Mouse (Mus musculus): ENCODE results near the gene Slc4a10.

Gene Slc4a10

DNA sequence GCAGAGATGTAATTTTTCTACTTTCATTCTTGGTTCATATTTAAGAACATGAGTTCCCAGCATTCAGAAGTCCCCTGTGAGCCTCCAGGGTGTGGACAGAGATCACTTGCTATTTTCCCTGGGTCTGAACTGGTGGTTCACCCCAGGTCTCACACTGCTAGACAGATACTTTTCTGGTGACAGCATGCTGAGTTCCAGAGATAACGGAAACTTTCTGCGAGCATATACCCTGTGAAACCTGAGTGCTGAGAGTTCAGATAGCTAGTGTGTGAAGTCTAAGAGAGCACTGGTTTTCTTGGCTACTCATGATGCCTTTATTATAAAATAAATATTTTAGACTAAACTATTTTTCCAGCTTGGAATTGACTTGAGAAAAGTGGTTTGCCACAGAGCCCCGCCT lies 232.5 kb downstream of the Slc4a10 start:
- no peak for DNase-seq (ENCODE audit: low spot score)

DNA sequence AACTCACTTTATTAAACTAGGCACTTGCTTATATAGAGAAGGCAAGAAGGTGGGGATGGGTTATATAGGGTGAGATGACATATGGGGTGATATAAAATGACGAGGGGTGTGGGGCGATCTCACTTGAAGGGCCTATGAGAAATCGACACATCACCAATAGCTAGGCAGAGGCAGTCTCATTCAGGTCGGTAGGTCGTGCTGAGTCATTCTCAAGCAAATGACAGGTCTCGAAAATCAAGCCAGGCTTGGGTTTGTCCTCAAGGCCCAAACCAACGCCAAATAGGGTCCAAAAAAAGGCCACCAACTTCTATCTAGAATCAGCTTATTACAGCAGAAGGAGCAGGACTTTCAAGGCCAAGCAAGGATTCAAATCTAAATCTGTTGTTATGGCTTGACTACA lies 233.5 kb downstream of the Slc4a10 start:
- DNase-seq (ENCODE audit: low spot score): no peak

DNA sequence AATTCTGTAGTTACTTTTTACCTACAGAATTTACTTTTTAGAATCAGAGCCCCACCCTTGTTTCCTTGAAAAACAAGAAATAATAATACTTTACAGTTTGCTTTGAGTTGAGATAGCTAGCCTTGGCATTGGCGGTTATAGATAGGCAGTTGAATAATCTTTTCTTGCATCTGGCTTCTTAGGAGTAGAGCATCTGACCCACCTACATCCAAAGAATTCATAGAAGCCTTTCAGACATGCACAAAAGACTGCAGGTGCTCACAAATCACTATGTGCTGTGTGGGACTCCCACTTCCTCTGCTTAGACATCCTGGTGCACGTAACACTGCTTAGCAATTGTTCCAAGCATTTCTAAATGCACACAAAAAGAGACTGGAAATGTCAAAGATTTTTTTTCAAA lies 238.8 kb downstream of the Slc4a10 start:
- DNase-seq (ENCODE audit: low spot score): no peak

DNA sequence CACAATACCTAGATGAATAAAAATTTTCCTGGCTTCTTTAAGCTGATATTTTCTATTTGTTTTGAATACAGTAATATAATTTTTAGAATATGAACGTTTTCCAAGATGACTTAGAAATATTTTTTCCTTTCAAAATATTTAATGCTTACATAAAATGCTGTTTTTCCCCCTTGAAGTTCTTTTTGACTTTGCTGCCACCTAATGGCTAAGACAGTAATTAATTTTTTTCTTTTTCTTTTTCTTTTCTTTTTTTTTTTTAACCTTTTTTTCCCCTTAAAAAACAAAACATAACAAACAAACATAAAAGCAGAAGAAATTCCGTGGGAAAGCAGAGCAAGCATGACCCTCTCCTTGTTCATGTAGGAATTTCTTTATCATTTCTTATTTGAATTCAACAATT lies 239.6 kb downstream of the Slc4a10 start:
- no peak for DNase-seq (ENCODE audit: low spot score)

DNA sequence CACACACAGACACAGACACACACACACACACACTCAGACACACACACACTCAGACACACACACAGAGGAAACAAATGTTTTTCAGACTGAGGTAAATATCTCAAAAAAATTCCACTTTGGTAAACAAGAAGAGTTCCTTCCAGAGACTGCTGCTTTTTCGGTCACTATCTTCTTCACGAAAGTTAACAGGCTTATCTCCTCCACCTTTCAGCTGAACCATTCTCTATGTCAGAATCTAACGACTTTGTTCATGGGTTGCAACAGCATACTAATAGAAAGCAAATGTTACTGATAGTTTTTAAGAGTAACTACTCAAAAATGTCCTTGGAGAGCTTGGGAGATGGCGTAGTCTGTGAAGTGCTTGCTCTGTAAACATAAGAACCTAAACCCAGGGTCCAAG lies 241.3 kb downstream of the Slc4a10 start:
- DNase-seq (ENCODE audit: low spot score): no peak

DNA sequence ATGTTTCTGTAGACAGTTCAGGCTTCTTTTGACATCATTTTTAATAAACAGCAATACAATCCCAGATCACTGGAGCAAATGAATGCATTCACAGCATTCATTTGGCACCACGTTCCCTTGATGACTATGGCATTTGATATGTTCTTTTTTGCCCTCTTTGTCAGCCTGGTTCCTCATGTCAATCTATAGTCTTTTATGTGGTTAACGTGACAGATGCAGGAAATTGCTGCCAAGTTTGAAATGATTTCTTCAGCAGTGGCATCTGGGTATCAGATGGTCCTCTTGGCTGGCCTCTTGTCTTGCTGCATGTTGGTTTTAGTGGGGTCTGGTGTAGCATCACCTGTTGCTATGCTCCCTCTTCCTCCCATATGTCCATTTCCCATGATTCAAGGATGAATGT lies 247.6 kb downstream of the Slc4a10 start:
- DNase-seq (ENCODE audit: low spot score): no peak

DNA sequence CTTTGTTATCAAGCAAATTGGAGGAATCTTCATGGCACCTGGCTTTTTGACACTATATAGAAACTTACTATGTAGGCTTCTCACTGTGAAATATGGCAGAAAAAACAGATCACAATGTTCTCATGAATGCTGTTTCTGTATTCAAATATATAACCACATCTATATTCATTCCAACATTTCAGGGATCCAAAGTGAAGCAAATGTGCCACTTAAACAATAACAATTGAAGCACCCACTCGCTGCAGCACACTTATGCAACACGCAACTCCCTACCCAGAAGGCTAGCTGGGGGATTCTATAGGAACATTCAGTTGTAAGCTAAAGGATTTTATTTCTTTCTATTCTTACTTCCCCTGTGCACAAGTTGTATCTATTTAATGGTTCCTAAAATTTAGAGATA lies 255.5 kb downstream of the Slc4a10 start:
- no peak for DNase-seq (ENCODE audit: low spot score)

DNA sequence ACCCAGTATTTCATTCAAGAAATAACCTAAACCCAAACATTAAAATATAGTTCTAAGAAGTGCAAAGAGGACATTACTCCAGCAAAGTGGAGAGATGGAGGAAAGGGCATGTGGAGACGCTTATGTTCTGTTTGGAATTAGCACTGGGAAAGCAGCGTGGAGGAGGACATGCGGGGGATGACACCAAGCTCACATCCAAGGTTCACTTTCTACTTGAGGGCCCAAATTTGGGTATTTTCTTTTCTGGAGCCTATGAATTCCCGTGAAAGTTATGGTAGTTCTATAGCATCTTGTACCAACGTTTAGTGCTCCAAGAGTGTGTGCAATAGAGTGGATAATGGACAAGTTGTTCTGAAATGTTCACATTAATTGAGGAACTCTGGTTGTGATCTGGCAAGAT lies 260.7 kb downstream of the Slc4a10 start:
- no peak for DNase-seq (ENCODE audit: low spot score)

DNA sequence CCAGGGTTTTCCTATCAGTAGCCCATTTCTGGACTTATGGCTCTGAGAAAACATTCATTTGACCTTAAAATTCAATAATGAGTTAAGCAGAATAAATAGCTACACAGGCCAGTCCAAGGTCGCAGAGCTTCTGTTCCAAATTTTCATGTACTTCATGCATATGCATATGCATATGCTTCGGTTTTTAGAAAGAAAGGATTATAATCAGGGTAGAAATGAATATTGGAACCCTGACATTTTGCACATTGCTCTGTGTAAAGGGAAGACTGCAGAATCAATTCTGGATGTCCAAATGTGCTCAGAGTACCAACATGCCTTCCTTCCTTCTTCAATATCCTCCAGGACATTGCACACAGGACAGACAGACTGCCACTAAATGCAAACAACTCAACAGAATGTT lies 261.2 kb downstream of the Slc4a10 start:
- no peak for DNase-seq (ENCODE audit: low spot score)

DNA sequence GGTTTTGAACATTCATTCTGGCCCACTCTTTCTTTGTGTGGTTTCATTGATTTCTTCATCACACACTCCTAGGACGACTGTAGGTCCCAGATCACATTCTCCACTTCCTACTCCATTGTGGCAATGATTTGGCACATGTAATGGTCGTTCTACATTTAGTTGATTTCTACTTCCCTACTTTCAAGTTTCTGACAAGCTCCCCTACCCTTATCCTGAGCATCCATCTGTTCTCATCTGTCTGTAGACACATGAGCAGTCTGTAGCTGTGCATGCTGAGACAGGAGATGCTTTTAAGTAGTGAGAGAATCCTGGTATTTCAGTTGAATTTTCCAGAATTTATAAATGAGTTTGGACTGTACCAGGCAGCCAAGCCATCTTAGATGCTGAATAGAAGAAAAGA lies 270.7 kb downstream of the Slc4a10 start:
- DNase-seq (ENCODE audit: low spot score): no peak

DNA sequence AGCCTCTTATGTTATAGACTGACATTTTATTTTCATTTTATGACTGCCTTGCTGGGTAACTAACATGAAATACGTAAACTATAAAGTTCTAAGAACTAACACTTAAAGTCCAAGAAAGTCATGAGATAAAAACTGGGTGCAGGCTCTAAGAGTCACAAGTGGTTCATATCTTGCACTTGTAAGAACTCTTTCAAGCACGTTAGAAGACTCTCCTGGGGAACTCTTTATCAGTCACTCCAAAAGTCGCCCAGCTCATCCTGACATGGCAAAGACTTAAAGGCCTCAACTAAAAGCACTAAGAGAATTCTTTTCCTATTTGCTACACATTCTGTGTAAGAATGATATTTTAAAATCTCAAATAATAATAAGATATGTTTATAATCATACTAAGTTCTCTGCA lies 273.2 kb downstream of the Slc4a10 start:
- no peak for DNase-seq (ENCODE audit: low spot score)

DNA sequence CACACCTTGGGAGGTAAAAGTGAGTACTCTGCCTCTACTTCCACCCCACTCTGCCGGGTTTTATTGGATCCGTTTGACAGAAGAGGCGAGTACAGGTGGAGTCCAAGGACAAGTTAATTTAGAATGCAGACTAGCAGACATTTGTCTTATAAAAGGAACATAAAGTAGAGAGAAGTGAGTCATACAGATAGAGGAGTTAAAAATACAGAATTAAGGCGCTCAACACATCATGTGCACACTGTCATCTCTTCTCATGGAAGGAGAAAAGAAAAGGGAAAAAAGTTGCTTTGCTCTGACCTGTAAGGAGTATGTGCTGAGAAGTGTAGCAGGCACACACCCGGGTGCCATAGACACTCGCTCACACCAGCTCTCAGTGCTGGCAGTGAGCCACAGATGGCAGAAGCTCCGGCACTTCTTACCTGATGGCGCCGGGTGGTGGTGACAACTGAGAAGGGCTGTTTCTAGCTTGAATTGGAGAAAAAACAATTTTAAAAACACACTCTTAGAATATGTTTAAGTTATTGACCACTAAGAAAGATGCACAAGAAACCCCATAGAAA lies 276.9 kb downstream of the Slc4a10 start:
- DNase-seq (ENCODE audit: low spot score): no peak

DNA sequence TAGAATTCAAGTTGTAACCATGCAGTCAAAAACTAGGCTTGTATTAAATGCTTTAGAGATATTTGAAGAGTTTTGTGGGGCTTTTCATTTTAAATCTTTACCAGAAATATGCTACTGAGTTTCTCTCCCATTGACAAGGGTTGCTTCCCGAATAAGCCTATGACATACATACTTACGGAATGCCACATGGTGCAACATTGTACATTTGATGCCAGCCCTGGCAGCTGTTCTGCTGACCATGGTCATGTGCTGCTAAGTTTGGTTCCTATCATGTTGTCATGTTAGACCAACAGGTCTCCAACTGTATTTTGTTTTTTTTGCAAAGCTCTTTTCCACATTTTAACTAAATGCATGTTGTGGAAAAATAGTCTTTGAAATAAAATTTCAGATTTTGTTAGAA lies 279.1 kb downstream of the Slc4a10 start:
- no peak for DNase-seq (ENCODE audit: low spot score)

DNA sequence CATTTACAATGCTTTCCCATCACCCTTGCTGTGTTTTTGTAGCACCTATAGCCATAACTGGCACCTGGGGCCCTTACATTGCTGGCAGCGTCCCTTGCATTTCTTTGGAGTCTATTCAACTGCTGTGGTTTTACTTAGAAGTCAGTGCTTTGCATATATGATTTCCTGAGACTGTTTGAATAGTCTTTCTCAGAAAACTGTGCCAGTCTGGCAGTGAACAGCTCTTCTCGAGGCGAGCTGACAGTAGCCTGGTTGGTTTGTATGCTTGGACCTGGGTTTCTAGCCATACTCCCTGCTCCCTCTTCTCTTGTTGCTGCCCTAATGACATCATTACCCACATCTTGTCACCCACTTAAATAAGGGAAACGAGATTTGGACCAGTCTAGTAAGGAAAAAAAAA lies 285.7 kb downstream of the Slc4a10 start:
- DNase-seq (ENCODE audit: low spot score): no peak

DNA sequence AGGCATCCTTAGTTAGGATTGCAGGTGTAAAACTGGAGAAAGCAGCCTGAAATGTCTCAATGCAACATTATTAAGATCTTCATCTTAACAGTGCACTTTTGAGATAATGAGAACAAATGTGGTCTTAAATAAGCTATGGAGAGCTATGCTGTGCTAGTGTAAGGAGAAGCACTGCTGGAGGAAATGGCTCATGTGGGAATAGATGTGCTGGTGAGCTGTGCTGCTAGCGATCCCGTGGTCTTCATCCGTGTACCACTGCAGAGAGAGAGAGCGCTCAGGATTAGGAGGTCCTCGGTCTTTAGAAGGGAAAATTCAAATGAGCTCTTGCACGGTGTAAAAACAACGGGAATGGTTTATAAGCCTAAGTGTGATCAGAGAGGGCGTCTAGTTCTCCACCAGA lies 286.2 kb downstream of the Slc4a10 start:
- DNase-seq (ENCODE audit: low spot score): no peak

DNA sequence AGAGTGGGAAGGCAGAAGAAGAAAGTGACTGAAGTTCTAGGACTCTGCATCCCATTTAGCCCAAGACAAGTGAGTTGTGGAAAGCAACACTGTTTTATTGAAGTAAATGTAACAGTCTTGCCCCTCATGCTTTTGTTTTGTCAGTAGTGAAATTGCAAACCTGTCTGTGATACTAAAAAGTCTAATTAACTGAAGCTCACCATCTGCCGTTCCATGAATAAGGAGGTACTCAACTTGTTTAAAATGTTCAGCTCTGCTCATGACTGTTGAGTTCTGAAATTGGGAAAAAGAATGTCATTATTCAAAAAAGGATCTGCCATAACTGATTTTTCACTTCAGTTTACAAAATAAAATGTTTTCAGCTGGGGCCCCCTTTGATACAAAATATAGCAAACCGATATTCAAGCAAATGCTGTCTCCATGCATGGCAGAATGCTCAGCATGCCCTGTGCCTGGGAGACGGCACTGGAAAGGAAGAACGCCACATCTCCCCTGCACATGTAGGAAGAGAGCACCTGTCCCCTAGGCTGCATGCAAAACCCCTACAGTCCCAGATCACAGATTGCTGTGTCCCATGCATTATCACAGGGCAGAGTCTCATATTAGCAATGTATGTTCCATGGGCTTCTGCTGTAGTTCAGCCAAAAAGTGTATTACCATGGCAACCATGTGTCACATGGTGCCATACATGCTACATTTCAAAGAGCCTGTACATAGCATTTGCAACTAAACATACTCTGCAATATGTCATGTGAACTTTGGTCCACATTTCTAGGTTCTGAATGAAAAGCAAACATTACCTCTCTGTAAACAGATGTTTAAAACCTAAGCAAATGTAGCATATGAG lies 288.4 kb downstream of the Slc4a10 start:
- DNase-seq (ENCODE audit: low spot score): no peak

DNA sequence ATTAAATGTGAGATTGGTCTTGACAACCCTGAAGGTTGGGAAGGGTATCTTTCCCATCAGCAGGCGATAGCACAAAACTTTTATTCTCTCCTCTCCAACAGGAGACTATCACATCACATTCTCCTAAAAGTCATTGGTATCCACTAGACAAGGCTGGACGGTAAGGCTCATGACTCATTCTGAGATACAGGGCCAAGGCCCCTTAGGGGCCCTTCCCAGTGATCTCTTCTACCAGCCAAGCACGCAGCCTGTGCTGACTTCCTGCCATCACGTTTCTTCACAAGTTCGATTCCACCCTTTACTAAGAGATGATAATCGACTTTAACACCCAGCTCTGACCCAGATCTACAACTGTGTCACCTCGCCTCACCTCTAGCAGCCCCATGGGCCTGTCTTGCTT lies 290.8 kb downstream of the Slc4a10 start:
- no peak for DNase-seq (ENCODE audit: low spot score)

DNA sequence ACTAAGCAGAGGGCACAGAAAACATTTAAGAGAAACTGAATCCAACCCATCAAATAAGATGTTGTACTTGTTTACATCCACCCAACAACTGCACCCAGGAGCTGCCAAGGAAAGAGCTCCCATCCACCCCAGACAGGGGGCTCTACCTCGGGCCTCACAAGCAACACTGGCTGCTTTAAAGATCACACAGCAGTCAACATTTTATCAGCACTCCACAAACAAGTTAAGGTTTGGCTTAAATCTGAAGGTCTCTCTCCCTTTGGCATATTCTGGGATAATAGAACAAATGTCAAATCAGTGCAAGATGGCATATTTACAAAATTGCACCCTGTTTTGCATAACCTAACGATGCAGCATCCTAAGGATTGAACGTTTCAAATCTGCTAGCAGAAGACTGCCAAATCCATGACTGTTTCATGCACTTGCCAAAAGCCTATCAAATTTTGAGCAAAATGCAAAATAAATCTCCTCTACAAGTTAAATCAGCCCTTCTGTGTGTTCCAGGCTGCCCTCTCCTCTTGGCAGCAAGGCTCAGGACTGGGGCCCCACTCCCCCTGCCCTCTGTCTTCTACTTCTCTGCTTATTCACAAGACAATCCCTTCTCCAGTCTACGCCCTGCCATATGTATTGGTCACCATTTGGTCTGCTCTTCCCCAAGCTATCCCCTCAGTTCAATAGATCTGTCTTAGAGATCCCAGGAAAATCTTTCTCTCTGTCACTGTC lies 293.1 kb downstream of the Slc4a10 start:
- no peak for DNase-seq (ENCODE audit: low spot score)

DNA sequence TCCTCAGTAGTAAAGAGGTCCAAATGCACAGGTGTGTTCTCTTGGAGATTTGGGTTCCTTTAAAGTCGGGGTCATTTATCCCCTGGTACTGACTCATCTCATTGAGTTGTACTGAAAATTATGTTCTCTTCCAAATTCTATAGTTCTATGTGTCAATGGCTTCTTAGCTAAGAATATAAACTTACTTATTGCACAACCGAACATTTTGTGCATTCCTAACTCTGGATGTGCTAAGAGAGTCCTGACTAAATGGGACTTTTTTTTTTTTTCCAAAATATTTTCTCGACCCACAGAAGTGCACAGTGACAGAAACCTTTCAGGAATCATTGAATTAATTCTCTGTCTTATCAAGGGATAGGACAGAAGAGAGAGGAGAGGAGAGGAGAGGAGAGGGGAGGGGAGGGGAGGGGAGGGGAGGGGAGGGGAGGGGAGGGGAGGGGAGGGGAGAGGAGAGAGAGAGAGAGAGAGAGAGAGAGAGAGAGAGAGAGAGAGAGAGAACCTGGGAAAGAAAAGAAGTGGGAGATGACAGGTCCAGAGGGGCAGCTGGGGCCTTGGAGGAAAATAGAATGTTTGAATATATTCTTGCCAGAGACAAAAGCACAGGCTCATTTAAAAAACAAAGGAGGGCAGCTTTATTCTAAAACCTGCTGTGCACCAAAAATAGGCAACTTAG lies 294.9 kb downstream of the Slc4a10 start:
- DNase-seq (ENCODE audit: low spot score): no peak

DNA sequence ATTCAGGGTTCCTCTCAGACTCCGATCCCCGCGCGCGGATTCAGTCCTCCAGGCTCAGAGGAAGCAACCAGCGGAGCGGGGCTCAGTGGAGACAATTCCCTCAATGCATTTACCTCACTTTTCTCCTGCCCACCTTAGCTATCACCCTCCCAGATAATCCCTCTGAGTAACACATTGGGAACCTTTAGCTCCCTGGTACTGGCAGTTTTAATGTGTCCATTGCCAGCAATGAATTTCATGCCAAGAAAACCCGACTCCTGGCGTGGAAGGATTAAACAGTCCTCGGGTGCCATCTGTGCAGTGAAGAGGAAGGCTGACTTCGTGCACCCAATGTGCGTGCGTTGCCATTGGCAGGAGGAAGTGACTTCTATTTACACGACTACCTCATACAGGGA lies 295.5 kb downstream of the Slc4a10 start:
- DNase-seq (ENCODE audit: low spot score): peak; percentile 47

DNA sequence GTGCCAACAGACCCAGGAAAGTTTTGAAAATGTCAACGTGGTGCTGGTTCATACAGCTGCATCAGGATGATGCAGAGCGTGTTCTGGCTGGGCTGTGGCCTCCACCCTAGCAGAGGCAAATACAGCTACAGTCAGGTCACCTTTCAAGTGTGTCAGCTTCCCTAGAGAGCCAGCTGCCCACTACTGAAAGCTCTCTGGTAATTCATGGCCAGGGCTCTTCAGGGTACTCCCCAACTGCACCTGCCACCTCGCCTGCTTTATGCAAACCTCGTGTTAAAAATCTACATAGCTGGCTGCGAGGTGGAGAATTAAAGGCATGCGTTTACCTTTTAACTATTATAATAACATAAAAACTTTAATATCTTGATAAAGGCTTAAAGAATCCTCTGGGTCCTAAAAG lies 298.1 kb downstream of the Slc4a10 start:
- no peak for DNase-seq (ENCODE audit: low spot score)

DNA sequence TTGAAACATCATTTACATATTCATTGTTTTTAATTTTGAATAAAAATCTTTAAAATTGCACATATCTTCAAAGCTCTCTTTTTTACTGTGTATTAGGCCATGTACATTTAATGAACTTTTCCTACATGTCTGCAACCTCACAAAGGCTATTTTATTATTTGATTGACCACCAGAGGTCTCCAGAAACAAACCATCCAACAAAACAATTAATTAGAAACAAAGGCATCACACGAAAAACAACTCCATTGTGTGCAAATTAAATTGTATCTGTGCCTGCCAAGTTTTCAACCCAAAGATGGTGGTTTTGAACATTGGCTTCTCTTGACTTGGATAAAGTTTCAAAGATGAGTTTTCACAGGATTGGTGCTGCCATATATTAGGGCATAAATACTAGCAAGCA lies 300.5 kb downstream of the Slc4a10 start:
- no peak for DNase-seq (ENCODE audit: low spot score)

DNA sequence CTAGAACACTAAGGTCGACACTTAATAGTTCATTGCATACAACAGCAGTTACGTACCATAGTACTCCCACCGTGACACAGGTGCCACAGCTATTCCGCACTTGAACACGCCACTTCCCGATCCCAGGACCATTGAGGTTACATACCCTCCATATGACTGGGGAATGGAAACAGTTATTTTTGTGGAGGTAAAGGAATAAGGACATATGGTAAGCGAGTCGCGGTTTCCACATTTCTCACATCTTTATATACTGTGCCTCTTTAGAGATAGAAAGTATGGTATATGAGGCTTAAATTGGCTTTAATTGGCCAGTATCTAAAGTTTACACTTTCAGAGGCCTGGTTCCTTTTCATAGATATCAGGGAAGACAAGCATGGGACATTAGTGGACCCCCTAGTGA lies 301.5 kb downstream of the Slc4a10 start:
- no peak for DNase-seq (ENCODE audit: low spot score)

All from layer of hippocampus, adult 11-12 months (tissue).